Mouse (Mus musculus): Measurements from ENCODE around the gene Apoc1.

The Apoc1 gene

GRCm38 (mm10) chr7:19691873-19692865 is at the start of gene Apoc1:
Gene Apoc1 (minus strand): TSS chr7:19692660.
- in situ Hi-C loops (cut with MboI; ENCODE audit: unreplicated experiment in 2 of 2): no loop called here

GRCm38 (mm10) chr7:19741329-19742031 is 49.0 kb upstream of the Apoc1 start:
- in situ Hi-C loops (cut with MboI; ENCODE audit: unreplicated experiment in 2 of 2): no loop called here

GRCm38 (mm10) chr7:19740269-19740668 is 47.8 kb upstream of the Apoc1 start:
- in situ Hi-C loops (cut with MboI; ENCODE audit: unreplicated experiment in 2 of 2): no loop called here

GRCm38 (mm10) chr7:19738771-19739170 is 46.3 kb upstream of the Apoc1 start:
- in situ Hi-C loops (cut with MboI; ENCODE audit: unreplicated experiment in 2 of 2): no loop called here

GRCm38 (mm10) chr7:19736389-19737057 is 44.1 kb upstream of the Apoc1 start:
- in situ Hi-C loops (cut with MboI; ENCODE audit: unreplicated experiment in 2 of 2): no loop called here

- in situ Hi-C loops (cut with MboI; ENCODE audit: unreplicated experiment in 2 of 2): loop anchor here in 1 of 2 experiments (5.0 kb wide), 1 partner anchor 43 kb away; no protein-coding TSS in a partner anchor
Observed at GRCm38 (mm10) chr7:19734178-19734666, 41.8 kb upstream of the Apoc1 start.

GRCm38 (mm10) chr7:19726541-19726940 is 34.1 kb upstream of the Apoc1 start:
- in situ Hi-C loops (cut with MboI; ENCODE audit: unreplicated experiment in 2 of 2): no loop called here

GRCm38 (mm10) chr7:19724167-19724566 is 31.7 kb upstream of the Apoc1 start:
- in situ Hi-C loops (cut with MboI; ENCODE audit: unreplicated experiment in 2 of 2): no loop called here

GRCm38 (mm10) chr7:19722754-19723195 is 30.3 kb upstream of the Apoc1 start:
- in situ Hi-C loops (cut with MboI; ENCODE audit: unreplicated experiment in 2 of 2): no loop called here

GRCm38 (mm10) chr7:19719200-19719599 is 26.7 kb upstream of the Apoc1 start:
- in situ Hi-C loops (cut with MboI; ENCODE audit: unreplicated experiment in 2 of 2): no loop called here

- in situ Hi-C loops (cut with MboI; ENCODE audit: unreplicated experiment in 2 of 2): no loop called here
Observed at GRCm38 (mm10) chr7:19718297-19718952, 26.0 kb upstream of the Apoc1 start.

- in situ Hi-C loops (cut with MboI; ENCODE audit: unreplicated experiment in 2 of 2): no loop called here
Observed at GRCm38 (mm10) chr7:19717346-19717745, 24.9 kb upstream of the Apoc1 start.

GRCm38 (mm10) chr7:19716822-19717221 is 24.4 kb upstream of the Apoc1 start:
- in situ Hi-C loops (cut with MboI; ENCODE audit: unreplicated experiment in 2 of 2): no loop called here

- in situ Hi-C loops (cut with MboI; ENCODE audit: unreplicated experiment in 2 of 2): no loop called here
Observed at GRCm38 (mm10) chr7:19716055-19716682, 23.7 kb upstream of the Apoc1 start.

- in situ Hi-C loops (cut with MboI; ENCODE audit: unreplicated experiment in 2 of 2): no loop called here
Observed at GRCm38 (mm10) chr7:19715239-19716054, 23.0 kb upstream of the Apoc1 start, which contains the start of gene Tomm40. Gene Tomm40 (minus strand): TSS chr7:19715438.

GRCm38 (mm10) chr7:19714836-19715235 is 22.4 kb upstream of the Apoc1 start:
- in situ Hi-C loops (cut with MboI; ENCODE audit: unreplicated experiment in 2 of 2): loop anchor here (5.0 kb wide), 3 partner anchors 48 to 213 kb away; partner anchors contain the start of gene Clptm1 (in 1 of the 2)

GRCm38 (mm10) chr7:19713598-19713997 is 21.1 kb upstream of the Apoc1 start:
- in situ Hi-C loops (cut with MboI; ENCODE audit: unreplicated experiment in 2 of 2): loop anchor here (5.0 kb wide), 3 partner anchors 46 to 211 kb away; partner anchors contain the start of gene Clptm1 (in 1 of the 2)

GRCm38 (mm10) chr7:19713196-19713595 is 20.7 kb upstream of the Apoc1 start:
- in situ Hi-C loops (cut with MboI; ENCODE audit: unreplicated experiment in 2 of 2): loop anchor here (5.0 kb wide), 3 partner anchors 46 to 211 kb away; partner anchors contain the start of gene Clptm1 (in 1 of the 2)
